Mouse (Mus musculus) small intestine, adult 2 months (tissue): ENCODE data around the gene Golim4. TPM values are rescaled to one million over a fixed set of nuclear protein-coding genes. Genes with fewer than 3 reads are reported as not detected.
"Not testable (repeated sequence)": the region's sequence is repeated elsewhere in the genome, so short reads cannot be mapped to it uniquely, and the experiment has no call there.

ENCODE experiments used
- H3K27ac ChIP-seq: fragments of 200-500 bp; 2 replicates; pipeline ENCODE4 v1.5.1; 2012; ENCODE audit warnings: low read depth, low read length, control low read depth, inconsistent platforms; ENCODE audit not compliant: insufficient read depth
- H3K27me3 ChIP-seq: fragments of 200-500 bp; 2 replicates; pipeline ENCODE4 v1.6.1; 2012; ENCODE audit warnings: mild to moderate bottlenecking, moderate library complexity, low read length, inconsistent platforms; ENCODE audit not compliant: control insufficient read depth, insufficient read depth
- H3K36me3 ChIP-seq: fragments of 200-500 bp; 2 replicates; pipeline ENCODE4 v1.6.1; 2012; ENCODE audit warnings: mild to moderate bottlenecking, low read length, control low read depth, inconsistent platforms; ENCODE audit not compliant: control insufficient read depth, insufficient read depth
- H3K4me1 ChIP-seq: fragments of 200-500 bp; 2 replicates; pipeline ENCODE4 v1.6.1; 2012; ENCODE audit warnings: low read length, inconsistent platforms, mixed read lengths; ENCODE audit not compliant: control insufficient read depth, insufficient read depth, insufficient read length
- H3K4me3 ChIP-seq: fragments of 200-500 bp; 2 replicates; pipeline ENCODE4 v1.5.1; 2012; ENCODE audit warnings: low read depth, mild to moderate bottlenecking, control low read depth, inconsistent platforms, low read length, moderate library complexity
- CTCF ChIP-seq: fragments of 200-500 bp; IDR thresholded peaks from 2 replicates; pipeline ENCODE4 v1.5.1; 2012; ENCODE audit warnings: low read depth, mild to moderate bottlenecking, control low read depth, inconsistent platforms, low read length, moderate library complexity, mixed read lengths; ENCODE audit not compliant: insufficient replicate concordance, insufficient read length; ENCODE audit errors: extremely low read depth
- POLR2A ChIP-seq: fragments of 200-500 bp; IDR thresholded peaks from 2 replicates; pipeline ENCODE4 v1.6.1; 2012; ENCODE audit warnings: low read depth, mild to moderate bottlenecking, control low read depth, inconsistent platforms, low read length, moderate library complexity
- WGBS: fragments of 180-500 bp; shearing (Covaris S2); methylation state at CpG from one replicate; pipeline ENCODE4 v1.1.7; 2018; 5-methylcytosine and 5-hydroxymethylcytosine counted together
- polyA plus RNA-seq: library from polyadenylated mRNA; depleted of rRNA; stranded (reverse); fragments of >200 nt; gene quantifications from 2 replicates; pipeline ENCODE4 v1.2.3, GENCODE M21; 2012; rRNA removed

The Golim4 gene
- 25.7 and 41.8 TPM in 2 replicates for polyA plus RNA-seq

DNA sequence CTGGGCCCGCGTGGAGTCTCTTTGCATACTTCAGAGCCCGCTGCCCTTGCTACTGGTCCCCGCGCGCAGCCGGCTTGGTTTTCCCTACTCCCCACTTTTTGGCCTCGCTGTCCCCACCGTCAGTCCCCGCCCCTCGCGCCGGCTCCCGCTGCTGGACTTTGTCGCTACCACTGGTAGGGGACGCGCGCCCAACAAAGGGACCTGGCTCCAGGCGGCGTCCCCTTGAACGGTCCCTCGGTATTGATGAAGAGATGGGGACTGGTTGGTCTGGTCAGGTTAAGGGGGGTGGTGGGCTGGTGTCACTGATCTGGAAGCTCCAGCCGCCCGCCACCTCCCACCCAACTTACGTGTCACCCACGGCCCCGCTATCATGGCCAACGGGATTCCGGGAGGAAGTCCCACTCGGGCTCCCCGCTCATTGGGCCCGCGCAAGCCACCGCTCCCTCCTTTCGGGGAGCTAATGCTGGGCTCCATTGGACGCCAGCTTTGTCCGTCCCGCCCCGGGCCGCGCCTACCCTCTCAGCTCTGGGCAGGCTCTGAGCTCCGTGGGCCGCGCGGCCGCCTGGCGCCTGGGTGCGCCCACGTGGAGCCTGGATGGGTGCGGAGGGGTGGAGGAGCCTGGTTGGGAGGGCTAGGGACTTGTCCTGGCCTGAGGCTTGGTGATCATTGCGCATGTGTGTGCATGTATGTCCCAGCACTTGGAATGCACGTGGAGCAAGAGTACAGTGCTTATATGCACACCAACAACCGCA, at the start of gene Golim4:
Gene Golim4 (minus strand): TSS at position 399 of the 752 bp plus-strand sequence.
- under 1% methylated on average over 53 of the region's 53 CpGs for WGBS
- peaks cover 22% of the 10 kb centered on the region; the same call in 1 of the 2 replicates for H3K4me1 ChIP-seq
- TF ChIP-seq POLR2A, result peak; percentile 38; the same call in 1 of the 2 replicates
- no peak for TF ChIP-seq CTCF

GRCm38 (mm10) chr3:76005621-76006020, 48.9 kb upstream of the Golim4 start:
- Histone ChIP-seq H3K4me3 (no peak overlapping the region), H3K4me1 (no peaks in the 10 kb centered on the region), H3K27ac (no peak overlapping the region), H3K27me3 (no peaks in the 10 kb centered on the region), H3K36me3 (no peaks in the 10 kb centered on the region)
- 69% methylated on average over 5 of the region's 5 CpGs for WGBS
- TF ChIP-seq POLR2A (no peak), CTCF (no peak)

More for the DNA sequence above, at the start of gene Golim4:
- H3K4me3 ChIP-seq, result peak within 1 kb of the TSS; percentile 94
- H3K27me3 ChIP-seq, result no peaks in the 10 kb centered on the region
- H3K36me3 ChIP-seq, result no peaks in the 10 kb centered on the region
- H3K27ac ChIP-seq, result peak within 1 kb of the TSS; percentile 69

DNA sequence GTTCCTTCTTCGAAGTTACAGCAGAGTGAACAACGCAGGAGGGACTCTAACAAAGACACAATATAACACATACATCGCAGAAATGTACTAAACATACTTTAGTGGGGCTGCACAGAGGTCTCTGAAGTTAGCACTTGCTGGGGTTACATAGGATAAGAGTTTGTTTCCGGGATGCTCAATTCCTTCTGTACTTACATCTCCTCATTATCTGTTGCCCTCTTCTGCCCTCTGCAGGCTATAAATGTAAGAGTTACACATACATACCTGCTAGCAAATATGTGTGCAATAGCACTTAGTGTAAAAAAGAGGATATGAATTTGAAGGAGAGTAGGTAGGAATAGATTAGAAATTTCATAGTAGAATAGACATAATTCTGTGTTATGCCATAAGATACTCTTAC, 44.4 kb upstream of the Golim4 start:
- H3K27ac ChIP-seq, result no peak overlapping the region
- no peak for TF ChIP-seq POLR2A
- no peaks in the 10 kb centered on the region for H3K36me3 ChIP-seq
- no peaks in the 10 kb centered on the region for H3K4me1 ChIP-seq
- H3K27me3 ChIP-seq, result no peaks in the 10 kb centered on the region
- 43% methylated on average over 4 of the region's 4 CpGs for WGBS
- H3K4me3 ChIP-seq, result no peak overlapping the region

GRCm38 (mm10) chr3:76000481-76000880, 43.7 kb upstream of the Golim4 start:
- H3K4me1 ChIP-seq, result no peaks in the 10 kb centered on the region
- H3K27ac ChIP-seq, result no peak overlapping the region
- WGBS, result 58% methylated on average over 2 of the region's 2 CpGs
- H3K4me3 ChIP-seq, result no peak overlapping the region
- H3K27me3 ChIP-seq, result no peaks in the 10 kb centered on the region
- TF ChIP-seq CTCF (no peak), POLR2A (no peak)
- H3K36me3 ChIP-seq, result no peaks in the 10 kb centered on the region

- 60% methylated on average over 2 of the region's 2 CpGs for WGBS
- H3K27me3 ChIP-seq, H3K36me3 ChIP-seq, H3K4me3 ChIP-seq, H3K27ac ChIP-seq, H3K4me1 ChIP-seq: not testable (repeated sequence)
These were observed 24.4 kb upstream of the Golim4 start for GRCm38 (mm10) chr3:75981031-75981750.

DNA sequence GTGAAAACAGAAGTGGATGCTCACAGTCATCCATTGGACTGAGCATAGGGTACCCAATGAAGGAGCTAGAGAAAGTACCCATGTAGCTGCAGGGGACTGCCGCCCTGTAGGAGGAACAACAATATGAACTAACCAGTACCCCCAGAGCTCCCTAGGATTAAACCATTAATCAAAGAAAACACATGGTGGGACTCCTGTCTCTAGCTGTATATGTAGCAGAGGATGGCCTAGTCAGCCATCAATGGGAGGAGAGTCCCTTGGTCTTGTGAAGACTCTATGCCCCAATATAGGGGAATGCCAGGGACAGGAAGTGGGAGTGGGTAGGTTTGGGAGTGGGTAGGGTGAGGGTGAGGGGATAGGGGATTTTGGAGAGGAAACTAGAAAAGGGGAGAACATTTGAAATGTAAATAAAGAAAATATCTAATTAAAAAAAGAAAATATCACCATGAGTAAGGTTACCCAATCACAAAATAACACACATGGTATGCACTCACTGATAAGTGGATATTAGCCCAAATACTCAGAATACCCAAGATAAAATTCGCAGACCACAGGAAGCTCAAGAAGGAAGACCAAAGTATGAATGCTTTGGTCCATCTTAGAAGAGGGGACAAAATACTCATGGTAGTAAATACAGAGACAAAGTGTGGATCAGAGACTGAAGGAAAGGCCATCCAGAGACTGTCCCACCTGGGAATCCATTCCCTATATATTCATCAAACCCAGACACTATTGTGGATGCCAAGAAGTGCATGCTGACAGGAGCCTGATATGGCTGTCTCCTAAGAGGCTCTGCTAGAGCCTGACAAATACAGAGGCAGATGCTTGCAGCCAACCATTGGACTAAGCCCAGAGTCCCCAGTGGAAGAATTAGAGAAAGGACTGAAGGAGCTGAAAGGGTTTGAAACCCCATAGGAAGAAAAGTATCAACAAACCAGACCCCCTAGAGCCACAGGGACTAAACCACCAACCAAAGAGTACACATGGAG, 6.3 kb upstream of the Golim4 start:
- H3K36me3 ChIP-seq, H3K4me3 ChIP-seq, H3K4me1 ChIP-seq, H3K27me3 ChIP-seq, H3K27ac ChIP-seq: not testable (repeated sequence)
- 89% methylated on average over 2 of the region's 2 CpGs for WGBS
